Mouse (Mus musculus) liver, embryonic 14.5 days (tissue): Measurements from ENCODE around the gene Mpeg1. TPM values are rescaled to one million over a fixed set of nuclear protein-coding genes. Genes with fewer than 3 reads are reported as not detected.

ENCODE experiments used
- ATAC-seq: fragments of 200-750 bp; cut with Nextera tagmentation; 2 replicates; pipeline ENCODE4 v1.8.0; 2017; ENCODE audit warnings: moderate number of reproducible peaks, mild to moderate bottlenecking, moderate library complexity; ENCODE audit not compliant: insufficient read depth
- DNase-seq, 3 experiments: peaks; one replicate each; pipeline ENCODE4 v3.0.0-alpha.2; 2012 to 2013; ENCODE audit warnings: low read depth in 3 of 3, low spot score in 3 of 3
- H3K27ac ChIP-seq: fragments of 300-500 bp; sonication (generic); 2 replicates; pipeline ENCODE4 v1.5.1; 2014; ENCODE audit warnings: moderate library complexity, mild to moderate bottlenecking, control low read depth, inconsistent platforms
- H3K27me3 ChIP-seq: fragments of 300-500 bp; sonication (generic); 2 replicates; pipeline ENCODE4 v1.6.1; 2014; ENCODE audit warnings: mild to moderate bottlenecking, low read length, moderate library complexity; ENCODE audit not compliant: control insufficient read depth, insufficient read depth
- H3K36me3 ChIP-seq: fragments of 300-500 bp; sonication (generic); replicated peaks from 2 replicates; pipeline ENCODE4 v1.6.1; 2014; ENCODE audit warnings: low read depth; ENCODE audit not compliant: control insufficient read depth, insufficient read depth
- H3K4me1 ChIP-seq, 2 experiments: fragments of 200-500 bp in 1 of 2; fragments of 300-500 bp in 1 of 2; sonication (generic) in 1 of 2; replicated peaks; 2 replicates each; pipeline ENCODE4 v1.6.1; 2012 to 2014; ENCODE audit warnings: antibody characterized with exemption in 1 of 2, inconsistent platforms in 1 of 2, low read length in 1 of 2; ENCODE audit not compliant: control insufficient read depth in 2 of 2, insufficient read depth in 2 of 2
- H3K4me2 ChIP-seq: fragments of 300-500 bp; sonication (generic); 2 replicates; pipeline ENCODE4 v1.6.1; 2014; ENCODE audit warnings: low read depth, mild to moderate bottlenecking, control low read depth, moderate library complexity
- H3K4me3 ChIP-seq, 2 experiments: fragments of 200-500 bp in 1 of 2; fragments of 300-500 bp in 1 of 2; sonication (generic) in 1 of 2; 2 replicates each; pipeline ENCODE4 v1.5.1; 2012 to 2014; ENCODE audit warnings: low read depth in 2 of 2, low read length in 2 of 2, mild to moderate bottlenecking in 2 of 2, control low read depth in 1 of 2, inconsistent platforms in 1 of 2, moderate library complexity in 1 of 2; ENCODE audit not compliant: insufficient read depth in 1 of 2
- H3K9ac ChIP-seq: fragments of 300-500 bp; sonication (generic); replicated peaks from 2 replicates; pipeline ENCODE4 v1.6.1; 2014; ENCODE audit warnings: mild to moderate bottlenecking, control low read depth, moderate library complexity
- H3K9me3 ChIP-seq: fragments of 300-500 bp; sonication (generic); 2 replicates; pipeline ENCODE4 v1.6.1; 2016; ENCODE audit warnings: low read length, mixed read lengths; ENCODE audit not compliant: control insufficient read depth
- CTCF ChIP-seq: IDR thresholded peaks from 2 replicates; pipeline ENCODE4 v1.5.1; 2016; ENCODE audit warnings: antibody characterized with exemption, low read depth, control low read depth
- EP300 ChIP-seq: IDR thresholded peaks from 2 replicates; pipeline ENCODE4 v1.6.1; 2016; ENCODE audit warnings: antibody characterized with exemption, low read depth
- WGBS: fragments of 180-500 bp; shearing (Covaris S2); extraction: QIAGEN DNeasy Blood & Tissue Kit; methylation state at CpG from one replicate; pipeline ENCODE4 v1.1.7; 2014; ENCODE audit not compliant: insufficient replicate concordance; 5-methylcytosine and 5-hydroxymethylcytosine counted together
- polyA plus RNA-seq, 2 experiments: library from polyadenylated mRNA; depleted of rRNA in 1 of 2; stranded (reverse) in 1 of 2; unstranded in 1 of 2; fragments of >200 nt; fragmentation: Nextera tagmentation in 1 of 2; extraction: Ambion mirVana in 1 of 2; gene quantifications; 2 replicates each; pipeline versions ENCODE4 v1.2.1 to v1.2.3; 2012 to 2014

Gene Mpeg1
- polyA plus RNA-seq, 2 experiments, result 2.0 to 5.9 TPM

DNA sequence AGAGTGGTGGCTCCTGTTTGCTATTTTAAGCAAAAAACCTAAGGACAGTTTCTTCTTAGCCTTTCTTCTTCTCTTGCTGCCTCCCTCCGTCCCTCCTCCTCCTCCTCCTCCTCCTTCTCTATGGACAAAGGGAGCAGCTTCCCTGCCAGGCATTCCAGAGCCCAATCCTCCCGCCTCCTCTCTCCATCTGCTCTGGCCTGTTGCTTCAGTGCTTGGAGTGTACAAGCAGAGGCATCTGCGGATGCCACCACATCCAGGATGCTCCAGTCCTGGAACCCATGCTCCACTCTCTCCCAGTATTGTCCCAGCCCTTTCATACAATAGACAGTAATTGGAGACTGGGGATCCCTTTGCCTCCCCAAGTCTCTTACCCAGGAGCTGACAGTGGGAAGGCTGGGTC lies 39.5 kb downstream of the Mpeg1 start:
- no peak overlapping the region for H3K27ac ChIP-seq
- DNase-seq (no peak), ATAC-seq (no peak)
- 33% methylated on average over 3 of the region's 3 CpGs for WGBS
- TF ChIP-seq CTCF (no peak), EP300 (no peak)
- H3K36me3 ChIP-seq, result no peaks in the 10 kb centered on the region
- H3K9me3 ChIP-seq, result no peaks in the 10 kb centered on the region
- no peak overlapping the region for H3K9ac ChIP-seq
- peak overlapping the region; percentile 56 for H3K4me2 ChIP-seq
- peaks cover 11% of the 10 kb centered on the region for H3K27me3 ChIP-seq
- no peaks in the 10 kb centered on the region; a peak in 1 of 4 replicates for H3K4me1 ChIP-seq
- H3K4me3 ChIP-seq, result peak overlapping the region in 1 of 2 experiments; percentile 7; a peak in 1 of 4 replicates

GRCm38 (mm10) chr19:12500881-12501311 lies 40.3 kb downstream of the Mpeg1 start:
- no peak for DNase-seq
- Histone ChIP-seq H3K27me3 (peaks cover 11% of the 10 kb centered on the region), H3K36me3 (no peaks in the 10 kb centered on the region), H3K27ac (no peak overlapping the region), H3K9me3 (no peaks in the 10 kb centered on the region), H3K4me2 (peak overlapping the region; percentile 56), H3K9ac (no peak overlapping the region), H3K4me1 (no peaks in the 10 kb centered on the region; a peak in 1 of 4 replicates), H3K4me3 (peak overlapping the region; percentile 53 to 65)
- WGBS, result 3% methylated on average over 36 of the region's 38 CpGs
- no peak for TF ChIP-seq EP300
- no peak for TF ChIP-seq CTCF
- ATAC-seq, result peak; percentile 17; the same call in 1 of the 2 replicates

DNA sequence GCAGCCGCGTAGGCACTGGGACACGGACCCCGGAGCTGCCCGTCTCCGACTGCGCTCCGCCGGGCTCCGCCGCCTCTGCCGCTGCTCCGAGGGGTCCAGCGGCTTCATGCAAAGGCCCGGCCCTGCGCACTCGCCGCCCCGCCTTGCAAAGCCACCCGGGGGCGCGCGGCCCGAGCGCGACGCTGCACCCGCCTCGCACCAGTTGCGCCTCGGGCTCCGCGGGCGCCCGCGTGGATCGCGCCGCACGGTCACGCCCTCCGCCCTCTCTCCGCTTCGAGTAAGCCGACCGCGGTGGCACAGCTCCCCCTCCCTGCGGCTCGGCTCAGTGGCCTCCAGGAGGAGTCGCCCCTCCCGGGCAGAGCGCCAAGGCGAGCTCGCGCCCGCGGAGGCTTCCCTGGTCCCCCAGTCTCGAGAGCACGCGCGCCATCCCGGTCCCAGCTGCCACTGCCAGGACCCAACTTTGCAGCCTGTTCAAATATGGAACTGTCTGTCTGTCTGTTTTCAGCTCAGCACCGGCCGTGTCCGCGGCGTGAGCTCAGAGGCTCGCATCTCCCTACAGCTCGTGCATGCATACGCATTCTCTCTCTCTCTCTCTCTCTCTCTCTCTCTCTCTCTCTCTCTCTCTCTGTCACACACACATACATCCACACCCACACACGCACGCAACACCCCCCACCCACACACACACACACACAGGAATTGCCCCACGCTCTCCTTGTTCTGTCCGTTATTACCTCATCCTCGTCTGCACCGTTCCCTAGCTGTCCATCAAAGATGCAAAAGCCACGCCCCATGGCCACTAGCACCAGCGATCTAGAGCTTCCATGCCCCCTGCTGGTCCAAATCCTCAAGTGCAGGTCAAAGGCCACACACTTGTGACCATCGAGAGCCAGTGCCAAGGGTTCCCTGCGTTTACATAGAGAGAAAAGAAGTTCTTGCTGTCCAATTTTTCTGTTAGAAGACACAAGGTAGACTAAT lies 41.1 kb downstream of the Mpeg1 start, which contains the start of gene Dtx4:
Dtx4 (minus strand) TSS at position 85 of the 978 bp plus-strand sequence.
- WGBS, result under 1% methylated on average over 80 of the region's 80 CpGs
- H3K36me3 ChIP-seq, result no peaks in the 10 kb centered on the region
- no peak within 1 kb of the TSS; the same call in 1 of the 2 replicates for H3K9ac ChIP-seq
- DNase-seq (peak; percentile 62 to 71 (median 67)), ATAC-seq (peak; percentile 86)
- TF ChIP-seq CTCF (peak; percentile 91), EP300 (no peak)
- H3K4me3 ChIP-seq, result peak within 1 kb of the TSS; percentile 53 to 65
- H3K27me3 ChIP-seq, result peaks cover 11% of the 10 kb centered on the region
- H3K27ac ChIP-seq, result no peak within 1 kb of the TSS
- peak within 1 kb of the TSS; percentile 56 for H3K4me2 ChIP-seq
- no peaks in the 10 kb centered on the region; a peak in 1 of 4 replicates for H3K4me1 ChIP-seq
- H3K9me3 ChIP-seq, result no peaks in the 10 kb centered on the region

DNA sequence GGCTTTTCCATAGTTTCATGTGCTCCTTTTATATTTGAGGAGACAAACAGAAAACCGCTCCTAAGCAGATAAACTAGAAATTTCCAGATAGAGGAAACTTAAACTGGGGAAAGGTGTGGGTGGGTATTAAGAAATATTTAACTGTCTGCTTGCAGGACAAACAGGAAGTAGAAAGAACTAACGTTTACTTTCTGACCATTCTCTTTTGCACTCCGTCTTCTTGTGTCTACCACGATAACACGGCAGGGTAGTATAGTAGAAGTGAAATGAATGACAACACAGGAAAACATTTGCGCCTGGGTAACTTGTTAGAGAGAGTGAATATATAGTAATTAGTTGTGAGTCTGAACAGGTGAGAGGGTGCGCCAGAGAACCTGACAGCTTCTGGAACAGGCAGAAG lies 42.2 kb downstream of the Mpeg1 start:
- no peak for DNase-seq
- TF ChIP-seq CTCF, result no peak
- no peak for TF ChIP-seq EP300
- Histone ChIP-seq H3K4me3 (no peak overlapping the region), H3K4me2 (no peak overlapping the region), H3K4me1 (no peaks in the 10 kb centered on the region; a peak in 1 of 4 replicates), H3K36me3 (no peaks in the 10 kb centered on the region), H3K9ac (no peak overlapping the region), H3K27ac (no peak overlapping the region), H3K27me3 (peaks cover 11% of the 10 kb centered on the region), H3K9me3 (no peaks in the 10 kb centered on the region)
- WGBS, result 51% methylated on average over 7 of the region's 7 CpGs
- ATAC-seq, result no peak

DNA sequence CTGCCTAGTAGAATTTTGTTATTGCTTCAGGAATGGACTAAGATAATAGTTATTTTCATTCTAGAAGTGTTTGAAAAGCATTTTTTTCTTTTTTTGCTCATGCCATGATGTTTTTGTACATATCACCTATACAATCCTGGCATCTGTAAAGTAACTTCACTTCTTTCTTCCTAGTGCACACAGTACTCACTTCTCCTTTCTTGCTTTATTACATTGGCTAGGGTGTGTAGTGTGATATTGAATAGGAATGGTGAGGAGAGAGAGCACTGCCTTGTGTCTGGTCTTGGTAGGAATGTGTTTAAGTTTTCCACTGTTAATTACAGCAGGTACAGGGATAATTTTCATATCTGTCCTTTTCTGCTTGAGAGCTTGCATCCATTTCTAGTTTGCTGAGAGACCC lies 54.0 kb downstream of the Mpeg1 start:
- no peaks in the 10 kb centered on the region for H3K36me3 ChIP-seq
- H3K9me3 ChIP-seq, result no peaks in the 10 kb centered on the region
- H3K27ac ChIP-seq, result no peak overlapping the region
- H3K4me3 ChIP-seq, result no peak overlapping the region
- H3K9ac ChIP-seq, result no peak overlapping the region
- no peaks in the 10 kb centered on the region for H3K27me3 ChIP-seq
- TF ChIP-seq EP300, result no peak
- TF ChIP-seq CTCF, result no peak
- H3K4me2 ChIP-seq, result no peak overlapping the region
- 0 out of 4 replicates have a peak, but pooled peaks cover 0 to 2% of the 10 kb centered on the region in 2 experiments for H3K4me1 ChIP-seq
- no peak for DNase-seq
- ATAC-seq, result no peak

Other genes with a start within 250 kb of the Mpeg1 start
- gene Olfr1432, start 228.2 kb upstream of the Mpeg1 start, polyA plus RNA-seq (2012; rRNA removed), result not detected in 2 replicates
- not detected in 2 replicates for gene Olfr1432, start 228.2 kb upstream of the Mpeg1 start, polyA plus RNA-seq (2014; fragmentation: Nextera tagmentation; extraction: Ambion mirVana)
- not detected in 2 replicates for gene Olfr262, start 219.1 kb upstream of the Mpeg1 start, polyA plus RNA-seq (2012; rRNA removed)
- not detected in 2 replicates for gene Olfr262, start 219.1 kb upstream of the Mpeg1 start, polyA plus RNA-seq (2014; fragmentation: Nextera tagmentation; extraction: Ambion mirVana)
- gene Olfr235, start 199.7 kb upstream of the Mpeg1 start, polyA plus RNA-seq (2012; rRNA removed), result not detected in 2 replicates
- gene Olfr235, start 199.7 kb upstream of the Mpeg1 start, polyA plus RNA-seq (2014; fragmentation: Nextera tagmentation; extraction: Ambion mirVana), result not detected in 2 replicates
- gene Olfr1434, start 180.9 kb upstream of the Mpeg1 start, polyA plus RNA-seq (2012; rRNA removed), result not detected in 2 replicates
- gene Olfr1434, start 180.9 kb upstream of the Mpeg1 start, polyA plus RNA-seq (2014; fragmentation: Nextera tagmentation; extraction: Ambion mirVana), result not detected in 2 replicates
- gene Olfr1436, start 161.6 kb upstream of the Mpeg1 start, polyA plus RNA-seq (2012; rRNA removed), result not detected in 2 replicates
- gene Olfr1436, start 161.6 kb upstream of the Mpeg1 start, polyA plus RNA-seq (2014; fragmentation: Nextera tagmentation; extraction: Ambion mirVana), result not detected in 2 replicates
- not detected in 2 replicates for gene Olfr1437, start 135.7 kb upstream of the Mpeg1 start, polyA plus RNA-seq (2012; rRNA removed)
- not detected in 2 replicates for gene Olfr1437, start 135.7 kb upstream of the Mpeg1 start, polyA plus RNA-seq (2014; fragmentation: Nextera tagmentation; extraction: Ambion mirVana)
- gene Olfr1438-ps1, start 124.9 kb upstream of the Mpeg1 start, polyA plus RNA-seq (2012; rRNA removed), result not detected in 2 replicates
- gene Olfr1438-ps1, start 124.9 kb upstream of the Mpeg1 start, polyA plus RNA-seq (2014; fragmentation: Nextera tagmentation; extraction: Ambion mirVana), result not detected in 2 replicates
- gene Olfr1440, start 73.5 kb upstream of the Mpeg1 start, polyA plus RNA-seq (2012; rRNA removed), result not detected in 2 replicates
- not detected in 2 replicates for gene Olfr1440, start 73.5 kb upstream of the Mpeg1 start, polyA plus RNA-seq (2014; fragmentation: Nextera tagmentation; extraction: Ambion mirVana)
- not detected in 2 replicates for gene Olfr1441, start 43.3 kb upstream of the Mpeg1 start, polyA plus RNA-seq (2012; rRNA removed)
- gene Olfr1441, start 43.3 kb upstream of the Mpeg1 start, polyA plus RNA-seq (2014; fragmentation: Nextera tagmentation; extraction: Ambion mirVana), result not detected in 2 replicates
- not detected in 2 replicates for gene Pfpl, start 32.9 kb upstream of the Mpeg1 start, polyA plus RNA-seq (2012; rRNA removed)
- not detected in 2 replicates for gene Pfpl, start 32.9 kb upstream of the Mpeg1 start, polyA plus RNA-seq (2014; fragmentation: Nextera tagmentation; extraction: Ambion mirVana)
- 1.5 TPM in 2 replicates for gene Dtx4, start 40.7 kb downstream of the Mpeg1 start, polyA plus RNA-seq (2012; rRNA removed)
- gene Dtx4, start 40.7 kb downstream of the Mpeg1 start, polyA plus RNA-seq (2014; fragmentation: Nextera tagmentation; extraction: Ambion mirVana), result 1.6 and 1.9 TPM in 2 replicates
- gene Fam111a, start 85.0 kb downstream of the Mpeg1 start, polyA plus RNA-seq (2012; rRNA removed), result 9.2 and 17.9 TPM in 2 replicates
- gene Fam111a, start 85.0 kb downstream of the Mpeg1 start, polyA plus RNA-seq (2014; fragmentation: Nextera tagmentation; extraction: Ambion mirVana), result 30.3 and 31.5 TPM in 2 replicates
- gene Gm4952, start 139.2 kb downstream of the Mpeg1 start, polyA plus RNA-seq (2012; rRNA removed), result 1.5 and 1.9 TPM in 2 replicates
- 4.2 and 4.3 TPM in 2 replicates for gene Gm4952, start 139.2 kb downstream of the Mpeg1 start, polyA plus RNA-seq (2014; fragmentation: Nextera tagmentation; extraction: Ambion mirVana)
- gene Glyat, start 172.5 kb downstream of the Mpeg1 start, polyA plus RNA-seq (2012; rRNA removed), result 0.15 and 0.19 TPM in 2 replicates
- 0.38 and 0.48 TPM in 2 replicates for gene Glyat, start 172.5 kb downstream of the Mpeg1 start, polyA plus RNA-seq (2014; fragmentation: Nextera tagmentation; extraction: Ambion mirVana)
- gene Olfr1442, start 209.7 kb downstream of the Mpeg1 start, polyA plus RNA-seq (2012; rRNA removed), result not detected in 2 replicates
- not detected in 2 replicates for gene Olfr1442, start 209.7 kb downstream of the Mpeg1 start, polyA plus RNA-seq (2014; fragmentation: Nextera tagmentation; extraction: Ambion mirVana)
- gene Olfr1443, start 217.3 kb downstream of the Mpeg1 start, polyA plus RNA-seq (2012; rRNA removed), result not detected in 2 replicates
- gene Olfr1443, start 217.3 kb downstream of the Mpeg1 start, polyA plus RNA-seq (2014; fragmentation: Nextera tagmentation; extraction: Ambion mirVana), result not detected in 2 replicates
- gene Keg1, start 235.0 kb downstream of the Mpeg1 start, polyA plus RNA-seq (2012; rRNA removed), result 1.8 and 2.0 TPM in 2 replicates
- gene Keg1, start 235.0 kb downstream of the Mpeg1 start, polyA plus RNA-seq (2014; fragmentation: Nextera tagmentation; extraction: Ambion mirVana), result 2.7 and 4.6 TPM in 2 replicates